Mouse (Mus musculus): ENCODE results near the gene Eefsec. TPM values are rescaled to one million over a fixed set of nuclear protein-coding genes. Genes with fewer than 3 reads are reported as not detected.

The Eefsec gene
- total RNA-seq, 2 experiments from 2014 or later = 6.8 TPM

DNA sequence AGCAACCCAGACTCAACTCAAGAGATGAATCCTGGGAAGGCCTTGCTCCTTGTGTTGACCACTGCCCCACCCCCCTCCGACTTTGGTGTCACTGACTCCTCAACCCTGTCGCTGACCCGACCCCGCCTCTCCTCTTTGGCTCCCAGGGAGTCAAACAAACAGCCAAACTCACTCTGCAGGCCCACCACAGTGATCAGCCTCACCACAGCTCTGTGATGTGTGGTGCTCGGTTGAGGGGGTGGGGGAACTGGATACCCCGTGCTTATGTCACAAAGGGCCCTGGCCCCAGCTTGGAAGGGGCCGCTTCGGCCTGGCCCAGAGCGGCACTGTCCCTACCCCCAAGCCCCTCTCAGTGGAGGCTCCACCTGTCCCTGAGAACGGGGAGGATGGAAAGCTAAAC, 224.4 kb downstream of the Eefsec start, which contains the start of gene Dnajb8:
Gene Dnajb8 (plus strand): TSS at position 301 of the 400 bp plus-strand sequence.
- intact Hi-C loops (cut with DNase I) = no loop called here
- DNase-seq = no peak

DNA sequence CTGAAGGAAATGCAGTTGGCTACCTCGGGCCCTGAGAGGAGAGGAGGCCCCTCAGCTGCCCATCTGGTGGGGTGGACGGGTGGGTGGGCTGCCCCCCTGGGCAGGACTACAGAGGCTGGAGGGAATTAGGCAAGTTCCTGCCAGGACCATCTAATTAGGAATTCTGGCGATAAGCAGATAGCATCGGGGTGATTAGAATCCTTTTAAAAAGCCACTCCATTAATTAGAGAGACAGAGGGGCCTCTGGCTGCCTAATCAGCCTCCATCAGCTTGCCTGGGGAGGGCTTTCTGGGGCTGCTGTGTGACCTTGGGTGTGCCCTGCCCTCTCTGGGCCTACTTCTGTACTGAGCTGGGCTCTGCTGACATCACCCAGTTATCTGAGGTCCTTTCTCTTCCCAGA, 227.2 kb downstream of the Eefsec start:
- intact Hi-C loops (cut with DNase I) = no loop called here
- no peak for DNase-seq

DNA sequence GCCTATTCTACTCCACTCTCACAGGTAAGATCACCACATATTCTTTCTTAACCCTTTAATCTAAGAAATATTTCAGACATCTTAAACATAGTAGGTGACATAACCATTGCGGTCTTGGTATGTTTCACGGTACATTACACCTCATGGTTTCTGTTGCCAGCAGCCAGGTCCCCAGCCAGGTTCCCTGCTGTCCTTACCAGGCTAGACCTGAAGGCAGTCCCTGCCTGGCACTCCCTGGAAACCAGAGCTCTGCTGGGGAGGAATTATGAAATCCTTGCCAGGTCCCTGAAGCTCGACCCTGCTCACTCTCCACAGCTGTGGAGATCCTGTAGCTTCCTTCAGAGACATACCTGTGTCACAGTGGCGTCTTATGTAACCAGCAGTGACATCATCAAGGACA, 230.1 kb downstream of the Eefsec start:
- no peak for DNase-seq

DNA sequence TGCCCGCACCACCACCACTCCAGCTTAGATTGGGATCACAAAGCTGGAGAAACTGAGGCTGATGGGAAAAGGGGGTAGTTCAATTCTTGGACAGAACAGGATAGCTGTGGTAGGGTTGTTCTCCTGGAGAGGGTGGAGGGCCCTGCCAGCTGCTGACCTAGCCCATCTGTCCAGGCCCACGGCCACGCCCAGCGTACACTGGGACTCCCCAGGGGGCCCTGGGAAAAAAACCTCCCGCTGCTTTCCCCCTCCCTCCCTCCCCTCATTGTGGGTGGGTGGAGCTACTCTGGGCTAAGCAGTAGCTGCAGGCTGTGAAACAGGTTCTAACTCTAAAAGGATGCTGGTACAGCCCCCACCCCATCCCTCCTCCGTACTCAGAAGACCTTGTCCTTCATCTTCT, 230.5 kb downstream of the Eefsec start:
- intact Hi-C loops (cut with DNase I) = no loop called here

More for the DNA sequence above, 230.1 kb downstream of the Eefsec start:
- intact Hi-C loops (cut with DNase I) = no loop called here

DNA sequence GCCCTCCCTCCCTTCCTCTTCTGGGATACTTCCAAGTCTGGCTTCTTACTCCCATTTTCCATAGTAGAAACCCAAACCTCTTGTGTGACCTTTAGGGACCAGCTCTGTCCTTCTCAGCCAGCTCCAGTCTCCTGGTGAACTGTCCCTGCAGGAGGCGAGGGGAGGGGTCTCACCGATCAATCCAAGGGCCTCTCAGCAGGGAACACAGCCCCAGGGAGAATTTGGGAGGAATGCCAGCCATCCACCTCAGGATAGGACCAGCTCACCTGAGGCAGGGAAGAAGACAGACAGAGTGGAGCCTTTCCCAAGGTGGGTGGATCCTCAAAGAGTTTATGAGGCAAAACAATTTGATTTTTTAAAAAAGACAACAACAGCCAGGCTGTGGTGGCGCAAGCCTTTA, 236.2 kb downstream of the Eefsec start:
- DNase-seq = no peak
- intact Hi-C loops (cut with DNase I) = no loop called here

More for the DNA sequence above, 230.5 kb downstream of the Eefsec start:
- no peak for DNase-seq

DNA sequence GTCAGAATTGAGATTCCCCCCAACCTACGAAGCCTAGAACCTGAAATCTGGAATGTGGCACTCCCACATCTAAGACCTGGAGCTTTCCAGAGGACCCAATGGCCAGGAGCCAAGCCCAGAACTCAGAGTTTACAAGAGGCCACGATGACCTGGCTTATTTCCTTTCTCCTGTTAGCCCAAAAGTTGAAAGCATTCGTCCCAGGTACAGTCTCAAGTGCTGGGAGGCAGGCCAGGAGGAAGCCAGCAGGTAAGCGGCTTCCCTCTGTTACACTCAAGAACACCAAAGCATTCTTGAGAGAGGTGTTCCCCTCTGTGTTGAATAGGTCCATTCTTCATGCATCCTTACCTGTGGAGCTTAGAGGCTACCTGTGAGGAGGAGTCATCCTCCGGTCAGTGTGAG, 236.9 kb downstream of the Eefsec start:
- intact Hi-C loops (cut with DNase I) = no loop called here

DNA sequence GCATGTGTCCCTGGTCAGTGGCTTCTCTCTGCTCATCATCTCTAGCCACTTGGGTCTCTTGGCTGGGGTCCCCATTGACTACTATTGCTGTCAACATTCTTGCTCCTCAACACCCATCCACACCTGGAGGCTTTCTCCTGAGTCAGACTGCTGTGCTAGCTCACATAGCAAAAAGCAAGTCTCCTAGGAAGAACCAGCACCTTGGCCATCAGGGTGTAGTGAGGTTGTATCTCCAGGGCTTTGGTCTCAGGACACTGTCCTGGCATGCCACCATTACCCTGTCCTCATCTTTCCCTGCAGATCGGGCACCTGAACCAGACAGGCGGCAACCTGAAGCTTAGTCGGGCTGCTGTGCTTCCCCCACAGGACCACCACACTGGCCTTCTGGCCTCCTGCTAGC, 238.0 kb downstream of the Eefsec start:
- no peak for DNase-seq
- intact Hi-C loops (cut with DNase I) = no loop called here

More for the DNA sequence above, 236.9 kb downstream of the Eefsec start:
- DNase-seq = no peak

DNA sequence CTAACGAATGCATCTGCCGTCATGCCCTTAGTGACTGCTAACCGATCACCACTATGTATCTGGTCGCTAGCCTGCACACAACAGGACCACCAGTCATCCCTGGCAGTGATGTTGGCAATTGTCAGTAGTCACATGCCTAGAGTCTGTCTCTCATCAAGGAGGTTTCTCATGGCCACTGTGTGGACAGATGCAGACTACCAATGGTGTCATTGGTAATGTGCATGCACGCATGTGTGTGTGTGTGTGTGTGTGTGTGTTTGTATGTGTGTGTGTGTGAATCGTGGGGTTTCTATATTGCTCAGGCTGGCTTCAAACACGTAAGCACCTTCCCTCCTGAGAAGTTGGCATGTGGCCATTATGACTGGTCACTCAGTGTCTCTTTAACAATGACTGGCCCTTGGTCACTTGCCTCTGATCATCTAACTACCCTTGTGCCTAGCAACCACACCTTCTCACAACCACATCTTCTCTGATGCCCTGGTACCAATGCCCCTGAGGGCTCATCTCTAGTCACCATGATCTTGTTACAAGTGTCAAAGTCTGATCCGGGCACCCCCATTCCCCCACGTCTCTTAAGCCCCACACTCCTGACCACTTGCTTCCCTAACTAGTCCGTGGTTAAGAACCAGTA, 238.8 kb downstream of the Eefsec start:
- intact Hi-C loops (cut with DNase I) = no loop called here
- DNase-seq = no peak

Other genes with a start within 250 kb of the Eefsec start
- not detected for gene Dnajb8, start 224.3 kb downstream of the Eefsec start, total RNA-seq (2021)
- gene Ruvbl1, start 18.9 kb upstream of the Eefsec start, total RNA-seq (2021) = 10 to 100 TPM; 19.4 to 19.7 TPM
- gene Sec61a1, start 72.4 kb upstream of the Eefsec start, total RNA-seq (2021) = 10 to 100 TPM; 18.5 to 20.2 TPM
- 10 to 100 TPM; 72.8 to 73.4 TPM for gene Kbtbd12, start 191.4 kb upstream of the Eefsec start, total RNA-seq (2021)

Measured in gastrocnemius, postnatal 36 days (tissue).